Mouse (Mus musculus): ENCODE measurements at regions not wholly inside any gene's neighbourhood (a gene's known extent, or its start where the extent isn't known, plus 50 kb on each side); places are given as distances from the start of the nearest gene placed in this dataset.

DNA sequence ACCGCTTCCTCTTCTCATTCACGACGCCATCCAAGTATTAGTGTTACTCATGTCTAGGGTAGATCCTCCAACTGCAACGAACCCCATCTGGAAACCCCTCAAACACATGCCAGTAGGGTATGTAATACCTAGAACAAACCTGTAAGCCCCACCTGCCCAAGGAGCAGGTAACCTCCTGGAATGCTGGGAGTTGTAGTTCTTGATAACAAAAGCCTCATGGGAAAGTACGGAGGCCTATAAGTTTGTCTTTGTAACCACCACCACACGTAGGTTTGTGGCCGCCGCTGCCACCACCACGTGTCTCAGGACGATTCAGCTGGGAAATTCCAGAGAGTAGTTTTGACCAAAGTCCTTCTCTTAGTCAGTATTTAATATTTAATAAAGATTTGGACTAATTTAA lies 107.4 kb upstream of the Unc5b start:
- intact Hi-C loops (cut with DNase I): no loop called here

GRCm38 (mm10) chr10:60937517-60937866 lies 106.1 kb upstream of the Unc5b start:
- DNase-seq: peak; percentile 35
- intact Hi-C loops (cut with DNase I): no loop called here

More for the DNA sequence above, 107.4 kb upstream of the Unc5b start:
- DNase-seq: no peak

DNA sequence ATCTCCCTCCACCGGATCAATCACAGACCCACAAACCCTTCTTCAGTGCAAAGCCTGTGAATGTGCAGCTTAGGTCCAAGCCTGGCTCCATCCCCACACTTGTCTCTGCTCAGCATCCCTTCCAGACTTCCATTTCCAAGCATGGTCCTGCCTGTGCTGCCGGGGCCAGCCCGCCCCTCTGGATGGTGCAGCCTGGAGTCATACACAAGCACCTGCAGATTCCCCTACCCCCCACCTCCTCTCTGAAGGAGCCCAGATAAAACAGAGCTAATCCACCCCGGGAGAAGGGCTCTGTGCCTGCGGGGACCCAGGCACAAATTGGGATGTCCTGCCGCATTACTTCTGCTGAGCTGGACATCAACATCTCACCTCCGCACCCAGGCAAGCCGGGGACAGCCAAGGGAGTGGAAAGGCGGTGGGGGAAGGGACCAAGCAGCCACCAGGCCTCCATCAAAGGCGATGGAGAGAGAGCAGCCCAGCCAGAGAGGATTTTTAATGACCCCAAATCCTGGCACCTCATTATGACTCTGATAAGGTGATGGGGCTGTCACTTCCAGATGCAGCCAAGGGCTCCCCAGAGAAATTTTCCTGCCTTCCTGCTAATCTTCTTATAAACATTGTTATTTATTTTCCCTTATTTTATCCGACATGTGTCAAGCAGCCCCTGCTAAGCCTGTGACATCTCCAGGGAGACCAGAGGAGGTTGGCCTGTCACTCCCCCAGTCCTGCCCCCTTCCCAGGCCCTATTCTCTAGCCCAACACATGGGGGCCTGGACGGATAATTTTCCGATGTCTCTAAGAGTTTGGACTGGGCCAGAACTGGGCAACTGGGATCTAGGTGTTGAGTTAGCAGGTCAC lies 105.5 kb upstream of the Unc5b start:
- intact Hi-C loops (cut with DNase I): no loop called here
- peak; percentile 44 for DNase-seq

GRCm38 (mm10) chr10:60934297-60935286 lies 103.2 kb upstream of the Unc5b start:
- intact Hi-C loops (cut with DNase I): no loop called here
- DNase-seq: peak; percentile 58

GRCm38 (mm10) chr10:60933891-60934290 lies 102.5 kb upstream of the Unc5b start:
- intact Hi-C loops (cut with DNase I): no loop called here
- no peak for DNase-seq

DNA sequence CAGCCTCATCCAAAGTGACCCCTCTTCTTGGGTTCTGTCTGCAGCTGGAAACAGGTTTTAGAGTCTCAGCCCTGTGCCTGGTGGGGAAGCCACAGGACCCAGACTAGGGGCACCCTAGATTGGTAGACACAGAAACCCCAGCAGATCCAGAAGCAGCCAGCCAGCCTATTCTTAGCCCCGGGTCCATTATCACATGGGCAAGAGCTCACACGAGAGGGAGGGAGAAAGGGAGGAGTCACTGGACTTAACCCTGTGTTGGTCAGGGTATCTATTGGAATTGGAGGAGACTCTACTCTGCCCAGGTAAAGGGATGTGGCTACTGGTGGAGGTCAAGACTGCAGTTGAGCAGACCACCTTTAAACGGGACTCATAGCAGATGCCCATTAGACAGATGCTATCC lies 101.5 kb upstream of the Unc5b start:
- intact Hi-C loops (cut with DNase I): no loop called here
- DNase-seq: no peak

DNA sequence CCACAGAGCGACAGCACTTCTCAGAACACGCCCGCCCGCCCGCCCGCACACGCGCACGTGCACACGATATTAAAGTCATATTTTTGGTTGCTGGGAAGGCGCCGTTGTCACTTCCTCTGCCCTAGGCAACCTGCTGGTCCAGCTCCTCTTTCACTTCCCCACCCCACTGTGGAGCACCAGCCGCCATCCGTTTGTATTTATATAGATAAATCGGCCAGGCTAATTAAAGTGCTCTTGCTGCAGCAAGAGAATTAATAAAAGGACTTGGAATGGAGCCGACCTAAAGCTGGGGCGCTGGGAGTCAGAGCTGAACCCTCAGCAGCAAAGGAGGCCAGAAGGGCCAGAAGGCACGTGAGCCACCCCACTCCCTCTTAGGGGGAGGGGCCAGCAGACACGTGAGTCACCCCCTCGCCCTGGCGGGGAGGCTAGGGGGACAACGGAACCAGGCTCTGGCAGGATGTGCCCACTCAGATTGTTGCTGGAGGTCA lies 100.6 kb upstream of the Unc5b start:
- intact Hi-C loops (cut with DNase I): no loop called here
- no peak for DNase-seq

GRCm38 (mm10) chr10:60928646-60929045 lies 97.3 kb upstream of the Unc5b start:
- intact Hi-C loops (cut with DNase I): no loop called here
- no peak for DNase-seq

- no peak for DNase-seq
- intact Hi-C loops (cut with DNase I): no loop called here
Observed at GRCm38 (mm10) chr10:60928164-60928563, 96.8 kb upstream of the Unc5b start.

DNA sequence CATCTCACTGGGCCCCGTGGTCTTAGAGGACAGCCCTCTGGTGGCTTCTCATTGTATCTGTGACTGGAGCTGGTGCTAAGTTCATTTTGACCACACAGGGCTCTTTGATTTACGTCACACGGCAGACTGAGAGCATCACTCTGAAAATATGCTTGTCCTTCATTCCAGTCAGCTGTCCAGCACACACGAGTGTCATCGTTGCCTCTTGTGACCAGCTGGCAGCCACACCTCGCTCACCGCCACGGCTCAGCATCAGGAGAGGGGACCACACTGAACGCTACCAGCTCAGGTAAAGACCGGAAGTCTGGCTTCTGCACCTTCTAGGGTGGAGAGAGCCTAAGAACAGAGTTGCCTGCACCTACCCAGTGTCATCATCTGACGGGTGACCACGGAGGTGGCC lies 95.3 kb upstream of the Unc5b start:
- intact Hi-C loops (cut with DNase I): no loop called here
- DNase-seq: no peak

DNA sequence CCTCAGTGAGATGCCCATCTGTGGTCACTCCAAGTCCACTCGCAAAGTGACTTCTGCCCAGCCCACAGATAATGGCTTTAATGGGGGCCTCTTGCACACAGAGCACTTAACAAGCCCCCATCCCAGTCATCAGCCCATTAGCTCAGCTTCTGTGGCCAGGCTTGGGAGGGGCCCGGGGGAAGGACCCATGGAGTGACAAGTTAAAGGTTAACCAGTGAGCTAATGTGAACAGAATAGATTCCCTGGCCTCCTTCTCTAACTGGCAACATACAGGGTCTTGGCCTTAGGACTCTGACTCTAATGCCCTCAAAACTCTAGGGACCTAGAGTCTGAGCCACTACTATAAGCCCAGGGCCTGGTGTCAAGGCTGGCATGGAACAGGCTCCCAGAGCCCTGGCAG lies 94.3 kb upstream of the Unc5b start:
- intact Hi-C loops (cut with DNase I): no loop called here
- DNase-seq: no peak

- DNase-seq: no peak
- intact Hi-C loops (cut with DNase I): no loop called here
Observed at GRCm38 (mm10) chr10:60925198-60925597, 93.8 kb upstream of the Unc5b start.

- no peak for DNase-seq
- intact Hi-C loops (cut with DNase I): no loop called here
Observed at GRCm38 (mm10) chr10:60923806-60924205, 92.4 kb upstream of the Unc5b start.

- no peak for DNase-seq
- intact Hi-C loops (cut with DNase I): no loop called here
Observed at GRCm38 (mm10) chr10:60920621-60921020, 89.2 kb upstream of the Unc5b start.

DNA sequence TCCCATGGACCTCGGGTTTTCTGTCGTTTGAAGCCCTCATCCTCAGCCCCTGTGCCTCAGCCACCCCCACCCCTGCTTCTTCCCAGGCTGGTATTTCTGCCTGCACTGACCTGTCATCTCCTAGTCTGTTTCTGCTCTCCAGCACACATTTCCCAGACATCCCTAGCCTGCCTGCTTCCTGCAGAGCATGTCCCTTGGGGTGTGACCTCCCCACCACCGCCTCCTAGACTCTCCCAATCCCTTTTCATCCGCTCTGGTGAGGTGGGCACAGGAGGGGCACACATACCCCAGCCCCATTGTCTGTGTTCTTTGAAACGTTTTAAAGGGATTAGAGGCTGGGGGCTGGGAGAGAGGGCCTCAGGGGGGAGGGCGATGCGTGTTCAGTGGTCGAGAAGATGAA lies 86.6 kb upstream of the Unc5b start:
- intact Hi-C loops (cut with DNase I): no loop called here
- no peak for DNase-seq

GRCm38 (mm10) chr10:60914391-60914790 lies 83.0 kb upstream of the Unc5b start:
- intact Hi-C loops (cut with DNase I): no loop called here
- DNase-seq: no peak

DNA sequence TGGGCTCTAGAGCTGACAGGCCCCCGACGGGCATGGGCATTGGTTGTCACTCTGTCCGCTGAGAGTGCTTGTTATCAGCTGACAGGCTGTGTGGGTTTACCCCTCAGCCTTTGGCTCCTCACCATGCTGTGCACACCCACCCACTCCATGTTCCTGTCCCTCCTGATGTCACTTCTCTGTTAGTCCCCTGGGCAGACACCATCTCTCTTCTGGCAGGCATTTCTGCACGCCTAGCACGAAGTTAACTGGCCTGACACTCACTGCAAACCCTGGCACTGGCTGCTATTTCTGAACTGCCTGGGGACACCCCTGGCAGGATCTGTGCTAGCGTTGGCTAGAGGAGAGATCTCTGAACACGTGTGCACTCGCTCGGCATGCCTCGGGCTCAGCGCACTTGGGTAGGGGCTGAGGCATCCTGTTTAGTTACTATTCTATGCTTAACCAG lies 82.1 kb upstream of the Unc5b start:
- intact Hi-C loops (cut with DNase I): no loop called here
- peak; percentile 74 for DNase-seq

GRCm38 (mm10) chr10:60904351-60904750 lies 73.0 kb upstream of the Unc5b start:
- DNase-seq: no peak
- intact Hi-C loops (cut with DNase I): no loop called here

DNA sequence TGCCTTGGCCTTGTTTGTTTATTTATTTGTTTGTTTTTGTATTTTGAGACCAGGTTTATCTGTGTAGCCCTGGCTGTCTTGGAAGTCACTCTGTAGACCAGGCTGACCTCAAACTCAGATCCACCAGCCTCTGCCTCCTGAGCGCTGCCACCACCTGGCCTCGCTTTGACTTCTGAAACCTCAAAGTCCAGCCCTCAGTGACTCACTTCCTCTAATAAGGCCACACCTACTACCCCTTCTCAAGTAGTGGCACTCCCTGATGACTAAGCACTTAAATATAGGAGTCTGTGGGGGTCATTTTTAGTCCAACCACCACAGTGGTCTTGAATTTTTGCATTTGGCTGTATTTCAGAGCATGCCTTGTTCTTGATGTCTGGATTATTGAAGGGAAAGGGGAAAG lies 69.6 kb upstream of the Unc5b start:
- DNase-seq: no peak
- intact Hi-C loops (cut with DNase I): no loop called here

GRCm38 (mm10) chr10:60893810-60894147 lies 62.4 kb upstream of the Unc5b start:
- no peak for DNase-seq
- intact Hi-C loops (cut with DNase I): no loop called here

DNA sequence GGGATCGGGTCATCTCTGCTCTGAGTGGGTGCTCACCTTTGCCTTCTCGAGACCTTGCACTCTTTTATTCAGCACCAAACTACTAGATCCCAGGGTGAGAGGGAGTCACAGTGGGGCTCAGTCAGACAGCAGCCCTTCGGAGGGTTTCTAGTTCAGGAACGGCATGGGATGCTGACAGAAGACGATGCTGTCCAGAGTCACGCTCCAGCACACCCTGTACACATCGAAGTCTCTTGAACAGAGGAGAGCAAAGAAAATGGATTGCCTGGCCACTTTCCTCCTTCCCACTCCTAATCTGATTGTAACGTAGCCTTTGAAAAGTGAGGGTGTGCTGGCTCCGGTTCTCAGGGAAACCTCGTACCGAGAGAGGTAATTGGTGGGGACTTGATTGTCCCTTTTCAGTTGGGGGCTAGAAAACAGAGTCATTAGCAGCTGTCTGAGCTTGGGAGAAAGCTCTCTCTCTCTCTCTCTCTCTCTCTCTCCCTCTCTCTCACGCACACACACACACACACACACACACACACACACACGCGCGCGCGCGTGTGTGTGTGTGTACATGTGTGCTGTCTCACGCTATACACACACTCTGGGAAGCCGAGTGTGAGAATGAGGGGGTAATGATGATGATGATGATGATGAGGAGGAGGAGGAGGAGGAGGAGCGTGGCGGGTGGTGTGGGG lies 61.9 kb upstream of the Unc5b start:
- intact Hi-C loops (cut with DNase I): no loop called here
- DNase-seq: no peak
